Mouse (Mus musculus) liver (tissue): ENCODE data around the gene Eppin.
A peak's percentile ranks its signal among the peaks of the same experiment; 100 is the strongest.
"Not testable (repeated sequence)": the region's sequence is repeated elsewhere in the genome, so short reads cannot be mapped to it uniquely, and the experiment has no call there.

ENCODE experiments used
- DNase-seq: peaks from one replicate; pipeline ENCODE4 v3.0.0-alpha.2; 2020; ENCODE audit warnings: mixed read lengths

The Eppin gene

GRCm38 (mm10) chr2:164593494-164593893 is at the start of gene Eppin:
Gene Eppin (minus strand): TSS chr2:164593594.
- no peak for DNase-seq

GRCm38 (mm10) chr2:164641881-164642673 is 48.7 kb upstream of the Eppin start:
- no peak for DNase-seq

- DNase-seq: no peak
Measured at GRCm38 (mm10) chr2:164641129-164641528, 47.7 kb upstream of the Eppin start.

- no peak for DNase-seq
Measured at GRCm38 (mm10) chr2:164638696-164639095, 45.3 kb upstream of the Eppin start, which contains the start of gene Wfdc16. Gene Wfdc16 (minus strand): TSS chr2:164638796.

GRCm38 (mm10) chr2:164635266-164635665 is 41.9 kb upstream of the Eppin start:
- DNase-seq: no peak

GRCm38 (mm10) chr2:164621775-164622174 is 28.4 kb upstream of the Eppin start:
- DNase-seq: no peak

- no peak for DNase-seq
Measured at GRCm38 (mm10) chr2:164619050-164619449, 25.7 kb upstream of the Eppin start.

- DNase-seq: no peak
Measured at GRCm38 (mm10) chr2:164615386-164615785, 22.0 kb upstream of the Eppin start.

GRCm38 (mm10) chr2:164613471-164613870 is 20.1 kb upstream of the Eppin start, which contains the start of the genes Wfdc6b and Wfdc8:
Gene Wfdc6b (plus strand): TSS chr2:164613522.
Gene Wfdc8 (minus strand): TSS chr2:164613626.
- not testable (repeated sequence) for DNase-seq

- DNase-seq: no peak
Measured at GRCm38 (mm10) chr2:164608781-164609180, 15.4 kb upstream of the Eppin start.

- no peak for DNase-seq
Measured at GRCm38 (mm10) chr2:164604411-164604810, 11.0 kb upstream of the Eppin start.

GRCm38 (mm10) chr2:164603482-164603881 is 10.1 kb upstream of the Eppin start:
- DNase-seq: no peak

GRCm38 (mm10) chr2:164600179-164600578 is 6.8 kb upstream of the Eppin start:
- DNase-seq: no peak

- no peak for DNase-seq
Measured at GRCm38 (mm10) chr2:164592014-164592413, 1.4 kb downstream of the Eppin start.

GRCm38 (mm10) chr2:164585025-164585725 is 8.2 kb downstream of the Eppin start, which contains the start of gene Wfdc6a:
Gene Wfdc6a (minus strand): TSS chr2:164585447.
- DNase-seq: not testable (repeated sequence)

- DNase-seq: not testable (repeated sequence)
Measured at GRCm38 (mm10) chr2:164573359-164573758, 20.0 kb downstream of the Eppin start, which contains the start of gene Spint3. Gene Spint3 (minus strand): TSS chr2:164573459.

GRCm38 (mm10) chr2:164567460-164567859 is 25.9 kb downstream of the Eppin start:
- no peak for DNase-seq

- no peak for DNase-seq
Measured at GRCm38 (mm10) chr2:164566997-164567396, 26.4 kb downstream of the Eppin start.

GRCm38 (mm10) chr2:164564346-164564745 is 29.0 kb downstream of the Eppin start:
- no peak for DNase-seq

- peak; percentile 12 for DNase-seq
Measured at GRCm38 (mm10) chr2:164563339-164564038, 29.9 kb downstream of the Eppin start.

- no peak for DNase-seq
Measured at GRCm38 (mm10) chr2:164562391-164563188, 30.8 kb downstream of the Eppin start, which contains the start of gene Wfdc2. Gene Wfdc2 (plus strand): TSS chr2:164562413.

- DNase-seq: no peak
Measured at GRCm38 (mm10) chr2:164560106-164560505, 33.3 kb downstream of the Eppin start.
